8 mouse cellular contexts compared by ENCODE assay signal in genomic region chr6:38381129-38381771, GRCm38 (mm10). TPM values are rescaled to one million over a fixed set of nuclear protein-coding genes. Genes with fewer than 3 reads are reported as not detected.
DNase-seq lines count a peak whose midpoint lies in the region; ATAC-seq and TF ChIP-seq lines count a peak whose summit lies in the region.

TSS of gene Ttc26 (plus strand) at chr6:38381469.

- no peaks in the 10 kb centered on the region for H3K9me3 ChIP-seq in megakaryocyte, embryonic 14.5 days

- H3K36me3 ChIP-seq in megakaryocyte, embryonic 14.5 days (replicated peaks; ENCODE audit: low read length) = no peaks in the 10 kb centered on the region

- H3K4me1 ChIP-seq in cortical plate, adult 2 months (ENCODE audit: control insufficient read depth, insufficient read depth, low read length) = no peaks in the 10 kb centered on the region
- peaks cover 17% of the 10 kb centered on the region for H3K4me1 ChIP-seq in megakaryocyte, embryonic 14.5 days

- no peak for TF ChIP-seq CTCF in cortical plate, adult 2 months (IDR thresholded peaks at IDR 0.05; ENCODE audit: extremely low read depth, insufficient read depth, low read length)

- ATAC-seq in activated CD4-positive, CD25-positive, alpha-beta regulatory T cell, adult 4 months = peak; percentile 96

- H3K27me3 ChIP-seq in megakaryocyte, embryonic 14.5 days (replicated peaks) = no peaks in the 10 kb centered on the region

- H3K4me3 ChIP-seq in cortical plate, adult 2 months (ENCODE audit: insufficient read depth, low read length) = peak within 1 kb of the TSS; percentile 53
- peak within 1 kb of the TSS; percentile 93 for H3K4me3 ChIP-seq in megakaryocyte, embryonic 14.5 days (replicated peaks)

- DNase-seq in gastrocnemius, adult 8-10 months (ENCODE audit: low spot score in 2 of 2) = peak; percentile 61 to 67
- DNase-seq in hindlimb bud, embryonic 11.5 days (ENCODE audit: extremely low spot score, low read depth, low spot score) = peak; percentile 88
- peak; percentile 75 to 79 for DNase-seq in left cerebral cortex, adult 8-10 months (ENCODE audit: low spot score in 2 of 2)
- peak; percentile 93 for DNase-seq in right cerebral cortex, postnatal 10 days (ENCODE audit: low spot score in 2 of 2)
- DNase-seq in urinary bladder, postnatal 25 days (ENCODE audit: low spot score) = peak; percentile 83

- TF ChIP-seq POLR2A in cortical plate, adult 2 months (IDR thresholded peaks at IDR 0.05; ENCODE audit: extremely low read depth, insufficient read depth, low read length) = peak; percentile 76

- H3K27ac ChIP-seq in cortical plate, adult 2 months (ENCODE audit: insufficient read depth, low read length) = no peak within 1 kb of the TSS

RNA-seq across cellular contexts. Expression of gene Ttc26, which starts in this region (rescaled TPM):
- under 1 TPM in 1 of 2 experiments, not detected in 1; 0.10 TPM for polyA plus RNA-seq in activated CD4-positive, CD25-positive, alpha-beta regulatory T cell, adult 4 months (2017; shearing (Covaris generic))
- 5.9 and 6.4 TPM in 2 replicates for polyA plus RNA-seq in cortical plate, adult 2 months (2012; rRNA removed)
- 1 to 10 TPM in 2 of 4 experiments, under 1 TPM in 2; 0.48 to 2.7 (median 1.4) TPM for total RNA-seq in gastrocnemius, adult 8-10 months (2022)
- total RNA-seq in left cerebral cortex, adult 8-10 months (2022) = 10 to 100 TPM in 1 of 4 experiments, 1 to 10 TPM in 3; 8.1 to 11.8 (median 8.9) TPM
- polyA plus RNA-seq in megakaryocyte, embryonic 14.5 days (2012; ENCODE audit: insufficient read depth, low replicate concordance) = not detected in 2 replicates

Comparison
In these comparisons a context has a peak if more than half of its experiments do, and no peak if none do; other contexts are left out.
1. Peak in ATAC-seq in activated CD4-positive, CD25-positive, alpha-beta regulatory T cell, adult 4 months; RNA of the gene not detected or under 1 TPM.